Mouse (Mus musculus) left cerebral cortex, postnatal 36 days (tissue): ENCODE measurements around the gene Miox. TPM values are rescaled to one million over a fixed set of nuclear protein-coding genes. Genes with fewer than 3 reads are reported as not detected.

Experiments used
- DNase-seq, 2 experiments: peaks; one replicate each; pipeline ENCODE4 v3.0.0; 2021 to 2022; ENCODE audit warnings: low spot score in 2 of 2, mixed read lengths in 1 of 2
- intact Hi-C: fragments of 180-260 bp; cut with DNase I; formaldehyde crosslinking; loops from one replicate; pipeline ENCODE4 v1.15.1; 2025
- total RNA-seq, 2 experiments: library from RNA; stranded (reverse); gene quantifications; 2 replicates each; pipeline ENCODE4 v1.2.3; 2021

The Miox gene
- total RNA-seq, 2 experiments from 2014 or later = not detected

GRCm38 (mm10) chr15:89355241-89356187 is 21.3 kb downstream of the Miox start, which contains the start of the genes Lmf2 and Ncaph2:
TSS of gene Lmf2 (minus strand) at chr15:89355659.
TSS of gene Ncaph2 (plus strand) at chr15:89355719.
- DNase-seq = peak; percentile 94 to 95
- intact Hi-C loops = loop anchor here (1.0 to 2.0 kb wide), 2 partner anchors 18 to 39 kb away; partner anchors contain the start of gene Sco2

DNA sequence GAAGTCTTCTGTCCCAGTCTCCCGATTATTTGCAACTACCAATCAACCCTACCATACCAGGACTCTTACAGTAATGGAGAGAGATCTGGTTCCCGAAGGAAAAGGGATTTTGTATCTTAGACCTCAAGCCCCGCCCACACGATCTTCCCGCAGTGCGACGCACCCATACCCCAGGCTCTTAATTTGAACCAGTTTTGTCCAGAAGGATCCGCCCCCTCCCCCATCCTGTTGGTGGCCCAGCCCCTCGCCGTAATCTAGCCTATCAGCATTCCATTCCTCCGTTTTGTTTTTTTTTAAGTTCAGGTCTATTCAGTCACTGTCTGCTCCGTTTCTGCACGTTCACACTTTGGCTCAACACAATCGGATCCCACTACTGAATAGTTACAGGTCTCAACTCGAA is 22.2 kb downstream of the Miox start:
- intact Hi-C loops = no loop called here
- no peak for DNase-seq

DNA sequence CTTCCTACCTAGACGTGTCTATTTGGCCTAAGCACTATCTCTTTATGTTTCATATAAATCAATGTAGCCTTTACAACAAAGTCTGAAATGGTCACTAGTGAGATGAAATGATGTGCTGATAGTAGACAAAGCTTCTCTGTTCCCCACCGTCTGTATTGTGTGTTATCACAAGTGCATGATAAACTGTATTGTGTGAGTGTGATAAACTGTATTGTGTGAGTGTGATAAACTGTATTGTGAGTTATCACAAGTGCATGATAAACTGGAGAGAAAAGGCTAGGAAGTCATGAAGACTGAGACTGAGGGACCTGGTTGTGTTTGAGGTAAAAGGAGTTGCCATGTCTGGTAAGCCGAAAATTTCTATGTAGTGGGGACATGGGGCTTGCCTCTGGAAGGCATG is 24.6 kb downstream of the Miox start:
- DNase-seq = no peak
- intact Hi-C loops = no loop called here

DNA sequence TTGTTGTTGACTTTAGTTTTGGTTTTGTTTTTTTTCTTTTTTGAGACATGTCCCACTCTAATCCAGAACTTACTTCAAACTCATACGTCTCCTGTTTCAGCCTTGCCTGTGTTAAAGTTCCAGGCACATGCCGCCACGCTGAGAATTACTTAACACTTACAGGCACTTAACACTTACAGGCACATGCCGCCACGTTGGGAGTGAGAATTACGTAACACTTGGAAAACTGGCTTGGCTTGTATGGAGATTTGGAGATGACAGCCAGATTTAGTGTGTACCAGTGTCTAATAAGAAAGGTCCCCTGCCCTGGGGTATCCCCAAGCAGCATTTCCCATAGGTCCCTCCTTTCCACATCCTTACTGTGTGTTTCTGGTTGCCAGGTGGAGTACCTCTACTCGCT is 28.9 kb downstream of the Miox start:
- DNase-seq = no peak
- intact Hi-C loops = no loop called here

DNA sequence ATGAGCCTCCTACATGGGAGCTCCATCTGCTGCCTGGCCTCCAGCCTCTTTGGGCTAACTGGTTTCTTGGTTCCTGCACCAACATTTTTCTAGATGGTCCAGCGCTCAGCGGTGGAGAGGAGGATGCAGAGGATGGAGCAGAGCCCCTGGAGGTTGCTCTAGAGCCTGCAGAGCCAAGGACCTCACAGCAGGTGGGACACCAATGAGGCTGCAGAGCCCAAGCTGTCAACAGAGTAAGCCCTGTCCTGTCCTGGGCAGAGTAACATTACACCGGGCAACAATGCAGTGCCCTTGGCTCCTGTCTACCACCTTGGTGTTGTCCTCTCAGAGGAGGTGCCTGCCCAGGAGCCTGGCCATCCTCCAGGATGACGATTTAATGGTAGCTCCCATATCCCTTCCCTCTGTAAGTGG is 30.9 kb downstream of the Miox start:
- no peak for DNase-seq
- intact Hi-C loops = no loop called here

DNA sequence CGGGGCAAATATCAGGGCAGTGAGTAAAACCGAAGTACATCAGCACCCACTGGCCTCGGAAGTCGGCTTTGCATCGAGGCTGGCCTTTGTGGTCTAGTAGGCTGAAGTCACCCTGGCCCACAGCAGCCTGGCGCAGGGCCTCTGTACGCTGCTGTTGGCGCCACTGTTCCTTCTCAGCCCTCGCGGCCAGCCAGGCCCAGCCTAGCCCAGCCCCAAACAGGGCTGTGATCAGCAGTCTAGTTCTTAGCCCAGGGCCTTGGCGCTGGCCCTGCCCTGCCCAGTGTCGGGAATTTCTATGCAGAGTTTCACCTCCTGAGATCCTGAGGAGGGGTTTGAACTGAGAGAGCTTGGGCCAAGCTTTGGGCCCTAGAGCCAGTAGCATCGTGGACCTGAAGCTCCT is 37.9 kb downstream of the Miox start:
- no peak for DNase-seq

GRCm38 (mm10) chr15:89372536-89372935 is 38.3 kb downstream of the Miox start:
- intact Hi-C loops = loop anchor here (5.0 kb wide), 2 partner anchors 55 kb away; partner anchors contain the start of genes C730034F03Rik, Chkb, Cpt1b and Gm44502

More for the DNA sequence above, 37.9 kb downstream of the Miox start:
- intact Hi-C loops = loop anchor here (5.0 kb wide), 2 partner anchors 55 kb away; partner anchors contain the start of genes C730034F03Rik, Chkb, Cpt1b and Gm44502

GRCm38 (mm10) chr15:89373027-89373761 is 39.0 kb downstream of the Miox start:
- peak; percentile 82 for DNase-seq
- intact Hi-C loops = loop anchor here (1.0 to 5.0 kb wide), 3 partner anchors 18 to 56 kb away; partner anchors contain the start of genes C730034F03Rik, Chkb, Cpt1b and Gm44502

More at GRCm38 (mm10) chr15:89372536-89372935, 38.3 kb downstream of the Miox start:
- DNase-seq = no peak

DNA sequence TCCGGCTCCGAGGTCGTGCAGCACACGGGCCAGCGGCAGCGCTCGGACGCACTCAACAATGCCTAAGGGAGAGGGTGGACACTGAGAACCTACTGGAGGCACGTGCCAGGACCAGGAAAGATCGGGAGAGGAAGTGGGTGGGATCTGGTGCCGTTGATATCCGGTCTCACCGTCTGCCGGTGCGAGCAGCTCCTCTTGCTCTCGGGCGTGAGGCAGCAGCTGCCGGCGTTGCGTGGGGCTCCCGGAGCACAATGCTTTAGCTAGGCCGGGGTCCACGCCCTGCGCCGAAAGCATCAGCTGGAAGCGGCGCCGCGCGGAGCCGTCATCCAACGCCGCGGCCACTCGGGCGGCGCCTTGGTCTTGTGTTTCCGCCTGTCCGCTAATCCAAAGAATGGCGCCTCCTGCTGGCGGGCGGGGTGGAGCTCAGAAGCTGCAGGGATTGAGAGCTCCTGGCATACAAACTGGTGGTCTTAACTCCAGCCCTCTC is 39.6 kb downstream of the Miox start, which contains the start of gene Sco2:
Sco2 (minus strand) TSS at position 85 of the 487 bp plus-strand sequence.
- intact Hi-C loops = loop anchor here (1.0 to 5.0 kb wide), 3 partner anchors 19 to 57 kb away; partner anchors contain the start of genes C730034F03Rik, Chkb, Cpt1b and Gm44502

DNA sequence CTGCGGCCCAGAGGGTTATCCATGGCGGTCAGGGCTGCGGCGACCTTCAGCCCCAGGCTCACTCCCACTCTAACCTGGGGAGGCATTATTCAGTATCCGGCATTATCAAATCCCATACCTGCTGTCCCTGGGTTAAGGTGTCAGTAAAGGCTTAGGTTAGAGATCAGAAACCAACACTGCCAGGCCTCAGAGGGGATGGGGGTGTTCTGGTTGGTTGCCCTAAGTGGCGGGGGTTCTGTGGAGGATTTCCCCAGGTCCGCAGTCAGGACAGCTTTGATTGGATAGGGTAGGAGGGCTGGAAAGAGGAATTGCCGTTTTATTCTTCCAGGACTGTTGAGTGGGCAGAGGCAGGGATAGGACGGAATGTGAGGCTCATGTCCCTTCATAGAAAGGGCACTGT is 40.1 kb downstream of the Miox start:
- no peak for DNase-seq
- intact Hi-C loops = loop anchor here (5.0 kb wide), 2 partner anchors 53 to 57 kb away; partner anchors contain the start of genes C730034F03Rik, Chkb, Cpt1b and Gm44502

More for the DNA sequence above, 39.6 kb downstream of the Miox start, which contains the start of gene Sco2:
- DNase-seq = peak; percentile 93 to 94

DNA sequence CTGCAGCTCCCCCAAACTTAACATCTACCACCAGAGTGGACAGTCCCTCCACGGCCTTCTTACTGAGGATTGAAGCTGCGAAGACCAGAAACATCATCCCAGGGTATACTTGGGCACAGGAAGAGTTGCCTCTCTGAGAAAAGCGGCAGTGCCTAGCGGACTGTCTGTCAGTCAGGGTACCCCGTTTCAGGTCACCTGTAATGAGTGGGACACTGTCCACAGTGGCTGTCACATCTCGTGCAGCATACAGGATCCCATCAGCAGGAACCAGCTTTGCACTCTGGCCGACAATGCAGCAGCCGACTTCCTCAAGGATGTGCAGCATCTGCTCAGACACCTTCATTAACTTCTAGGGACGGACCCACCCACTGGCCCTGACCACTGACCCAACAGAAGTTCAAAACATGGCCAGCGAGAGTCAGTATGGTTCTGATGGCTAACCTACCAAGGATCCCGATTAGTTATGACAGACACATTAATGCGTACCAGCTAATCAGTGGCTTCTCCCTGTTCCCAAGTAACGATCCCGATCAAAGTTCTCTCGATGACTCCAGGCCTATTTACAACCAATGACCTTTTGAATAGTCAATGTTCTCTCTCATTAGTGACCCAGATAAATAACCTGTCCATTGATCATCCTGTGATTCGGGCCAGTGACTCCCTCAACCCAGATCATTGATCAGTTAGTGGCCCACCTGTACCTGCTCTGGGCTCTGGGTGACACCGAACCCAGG is 40.8 kb downstream of the Miox start:
- intact Hi-C loops = loop anchor here (5.0 kb wide), 2 partner anchors 52 to 58 kb away; partner anchors contain the start of genes C730034F03Rik, Chkb, Cpt1b and Gm44502
- no peak for DNase-seq

- intact Hi-C loops = no loop called here
- no peak for DNase-seq
Measured at GRCm38 (mm10) chr15:89376040-89376439, 41.8 kb downstream of the Miox start.

DNA sequence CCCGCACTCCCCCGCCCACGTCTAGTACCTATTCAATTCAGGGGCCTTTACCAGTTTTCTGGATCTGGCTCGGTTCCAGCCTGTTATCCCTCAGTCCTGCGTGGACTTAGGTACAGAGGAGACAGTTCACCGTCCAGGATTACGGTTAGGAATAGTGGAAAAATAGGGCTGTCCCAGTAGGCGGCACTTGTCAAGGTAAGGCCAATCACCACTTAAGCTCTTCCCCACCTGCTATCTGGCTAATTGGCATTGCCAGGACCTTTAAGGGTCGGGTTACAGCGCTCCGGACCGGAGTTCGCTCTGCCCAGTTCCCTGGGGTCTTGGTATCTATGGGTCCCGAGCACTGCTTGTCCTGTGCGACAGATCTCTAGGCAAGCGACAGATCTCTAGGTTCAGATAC is 42.8 kb downstream of the Miox start, which contains the start of gene Tymp:
Tymp (minus strand) TSS at position 83 of the 400 bp plus-strand sequence.
- intact Hi-C loops = no loop called here
- DNase-seq = no peak

DNA sequence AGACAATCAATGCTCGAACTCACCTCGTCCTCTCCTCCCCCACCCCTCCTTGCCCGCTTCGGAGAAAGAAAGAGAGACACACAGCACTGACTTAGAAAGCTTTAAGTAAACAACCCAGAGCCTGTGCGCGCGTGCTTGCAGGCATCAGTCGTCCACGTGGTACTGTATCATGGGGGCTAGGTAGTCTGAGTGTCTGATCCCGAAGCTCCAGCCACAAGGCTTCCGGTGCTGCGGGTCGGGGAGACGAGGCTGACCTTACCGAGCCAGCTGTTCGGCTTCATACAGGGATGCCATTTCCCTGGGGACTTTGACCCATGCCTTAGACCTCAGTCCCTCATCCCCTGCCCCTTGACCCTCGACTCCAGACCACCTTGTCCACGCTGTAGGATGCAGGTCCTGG is 43.2 kb downstream of the Miox start:
- no peak for DNase-seq
- intact Hi-C loops = no loop called here

DNA sequence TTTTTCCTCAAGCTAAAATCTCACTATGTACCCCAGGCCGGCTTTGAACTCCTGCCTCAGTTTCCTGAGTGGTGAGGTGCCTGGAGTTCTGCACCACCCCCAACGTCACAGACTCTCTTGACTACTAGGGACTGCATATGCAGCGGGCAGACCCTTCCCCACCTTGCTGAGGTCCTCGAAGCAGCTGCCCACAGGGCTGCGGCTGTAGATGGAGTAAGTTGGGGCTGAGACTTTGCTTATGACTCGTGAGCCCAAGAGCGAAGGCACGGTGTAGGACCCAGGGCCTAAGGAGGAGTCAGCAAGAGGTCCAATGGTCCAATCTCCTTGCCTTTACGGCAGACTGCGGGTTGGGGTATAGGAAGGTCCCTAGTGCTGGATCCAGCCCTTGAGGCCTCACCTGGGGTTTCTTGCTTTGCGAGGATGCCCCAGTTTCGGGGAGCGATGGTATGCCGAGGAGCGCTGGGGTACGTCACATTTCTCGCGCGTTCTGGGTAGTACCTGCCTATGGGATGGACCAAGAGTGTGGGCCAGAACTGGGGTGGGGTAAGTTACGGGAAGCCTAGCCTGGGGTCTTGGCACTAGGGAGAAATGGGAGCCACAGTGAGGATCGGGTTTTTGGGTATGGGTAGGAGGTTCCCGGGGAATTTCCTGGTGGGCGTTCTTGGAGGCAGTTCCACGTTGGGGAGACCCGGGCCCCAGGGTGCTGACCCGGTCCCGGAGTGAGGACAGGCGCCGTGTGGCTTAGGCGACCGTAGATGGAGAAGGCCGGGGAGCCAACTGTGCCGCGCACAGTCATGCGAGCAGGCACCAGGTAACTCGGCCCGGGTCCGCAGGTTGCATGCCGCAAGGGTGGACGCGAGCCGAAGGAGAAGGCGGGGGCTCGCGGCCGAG is 44.0 kb downstream of the Miox start:
- no peak for DNase-seq
- intact Hi-C loops = no loop called here

DNA sequence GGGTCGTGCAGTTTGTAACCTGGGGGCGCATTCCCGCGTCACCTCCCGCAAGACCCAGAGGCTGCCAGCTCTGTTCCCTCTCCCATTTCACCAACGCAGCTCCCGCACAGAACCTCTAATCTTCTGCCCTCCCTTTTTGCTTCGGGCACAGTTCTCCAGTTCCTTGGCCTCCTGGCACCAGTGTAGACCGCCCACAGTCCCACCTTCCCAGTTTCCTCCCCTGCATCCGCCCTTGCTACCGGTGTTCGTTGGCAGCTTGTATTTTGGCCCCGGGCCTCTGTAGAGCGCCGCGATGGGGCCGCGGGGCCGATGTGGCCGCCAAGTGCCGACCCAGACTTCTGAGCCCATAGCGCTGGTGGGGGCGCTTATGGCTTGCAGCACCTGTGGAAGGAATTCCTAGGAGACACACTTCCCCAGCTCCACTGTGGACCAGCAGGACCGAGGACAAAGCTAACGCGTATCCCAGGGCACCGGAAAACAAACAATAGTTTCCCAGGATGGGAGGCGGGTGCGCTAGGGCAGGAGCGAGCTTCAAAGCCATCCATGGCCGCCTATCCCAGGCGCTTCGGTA is 44.7 kb downstream of the Miox start, which contains the start of gene Odf3b:
Odf3b (minus strand) TSS at position 452 of the 571 bp plus-strand sequence.
- no peak for DNase-seq
- intact Hi-C loops = no loop called here

GRCm38 (mm10) chr15:89379429-89379828 is 45.2 kb downstream of the Miox start:
- intact Hi-C loops = no loop called here
- DNase-seq = no peak
